Mouse (Mus musculus) frontal cortex, postnatal 25 days (tissue): ENCODE data around the gene Prss43.
A peak's percentile ranks its signal among the peaks of the same experiment; 100 is the strongest.
"Not testable (repeated sequence)": the region's sequence is repeated elsewhere in the genome, so short reads cannot be mapped to it uniquely, and the experiment has no call there.

ENCODE experiments used
- DNase-seq, 2 experiments: peaks; one replicate each; pipeline ENCODE4 v3.0.0; 2022; ENCODE audit warnings: low spot score in 2 of 2

The Prss43 gene

DNA sequence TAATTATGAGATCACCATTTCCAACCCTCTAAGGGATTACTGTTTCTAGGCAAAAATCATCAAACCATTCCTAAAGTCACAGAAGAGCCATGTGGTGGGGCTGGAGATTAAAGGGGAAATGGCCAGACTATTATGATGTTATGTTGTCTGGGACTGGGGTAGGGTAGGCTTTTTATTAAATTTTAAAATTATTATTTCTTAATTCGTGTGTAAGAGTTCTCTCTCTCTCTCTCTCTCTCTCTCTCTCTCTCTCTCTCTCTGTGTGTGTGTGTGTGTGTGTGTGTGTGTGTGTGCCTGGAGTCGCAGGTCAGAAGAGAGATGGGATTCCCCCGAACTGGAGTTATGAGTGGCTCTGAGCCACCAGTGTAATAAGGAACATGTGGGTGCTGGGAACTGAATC is at the start of gene Prss43:
Gene Prss43, plus strand, starts transcription at position 301 of the 400 bp plus-strand sequence.
- no peak for DNase-seq

DNA sequence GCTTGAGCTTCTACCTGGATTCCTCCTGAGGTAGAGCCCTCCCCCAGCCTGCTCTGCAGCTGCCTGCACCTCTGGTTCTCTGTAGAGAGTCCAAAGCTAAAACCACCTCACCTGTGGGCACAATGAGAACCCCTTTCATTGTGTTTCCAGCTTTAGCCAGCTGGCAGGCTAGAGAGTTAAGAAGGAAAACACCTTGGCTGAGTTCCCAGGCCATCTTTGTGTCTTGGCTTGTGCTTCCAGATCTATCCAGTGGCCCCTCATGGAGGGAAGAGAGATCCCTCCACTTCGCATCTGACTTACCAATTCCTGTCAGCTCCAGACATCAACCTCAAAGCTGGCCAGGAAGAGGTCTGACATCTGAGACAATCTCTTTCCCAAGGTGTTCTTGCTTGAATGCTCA is 48.4 kb upstream of the Prss43 start:
- DNase-seq = no peak

DNA sequence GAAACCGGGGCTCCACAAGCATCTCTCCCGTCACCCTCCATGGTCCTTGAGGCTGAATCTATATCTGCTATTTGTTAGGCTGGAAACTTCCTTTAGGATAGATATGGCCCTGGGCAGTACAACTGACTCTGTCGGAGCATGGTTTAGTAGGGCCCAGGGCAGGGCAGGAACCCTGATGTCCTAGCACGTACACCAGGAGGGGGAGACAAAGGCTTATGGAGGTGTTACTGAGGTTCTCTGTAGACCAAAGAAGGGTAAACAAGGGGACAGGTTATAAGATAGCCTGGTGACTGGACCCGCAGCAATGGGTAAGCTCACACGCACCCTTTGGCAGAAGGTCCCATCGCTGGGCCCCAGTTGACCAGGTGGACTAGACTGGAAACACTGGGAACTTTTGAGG is 47.9 kb upstream of the Prss43 start:
- no peak for DNase-seq

DNA sequence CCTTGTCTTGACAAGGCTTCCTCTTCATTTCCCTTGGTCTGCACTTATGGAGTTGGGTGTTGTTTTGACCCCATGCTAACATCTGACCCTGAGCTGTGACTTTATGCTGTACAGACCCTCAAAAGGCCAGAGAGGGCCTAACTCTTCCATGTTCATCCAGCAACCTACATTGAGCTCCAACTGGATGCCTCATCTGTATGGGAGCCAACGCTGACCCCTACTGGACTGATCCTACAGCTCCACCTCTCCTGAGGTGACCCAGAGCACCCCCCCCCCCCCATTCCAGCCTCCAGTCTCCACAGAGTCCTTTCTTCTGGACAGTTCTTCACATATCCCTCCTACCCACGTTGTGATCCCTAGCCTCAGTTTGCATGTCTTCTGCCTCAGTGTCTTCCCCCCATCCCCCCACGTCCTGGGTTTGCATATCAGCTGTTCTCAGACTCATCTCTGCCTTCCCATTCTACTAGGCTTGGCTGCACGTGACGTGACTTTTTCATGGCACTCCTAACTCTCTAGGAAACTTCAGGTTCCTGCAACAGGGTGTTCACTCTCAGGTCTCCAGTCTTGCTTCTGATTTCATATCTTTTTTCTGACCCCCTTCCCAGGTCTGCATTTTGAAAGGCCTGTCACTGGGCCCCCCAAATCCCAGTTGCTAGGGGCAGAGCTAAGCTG is 47.1 kb upstream of the Prss43 start:
- no peak for DNase-seq

DNA sequence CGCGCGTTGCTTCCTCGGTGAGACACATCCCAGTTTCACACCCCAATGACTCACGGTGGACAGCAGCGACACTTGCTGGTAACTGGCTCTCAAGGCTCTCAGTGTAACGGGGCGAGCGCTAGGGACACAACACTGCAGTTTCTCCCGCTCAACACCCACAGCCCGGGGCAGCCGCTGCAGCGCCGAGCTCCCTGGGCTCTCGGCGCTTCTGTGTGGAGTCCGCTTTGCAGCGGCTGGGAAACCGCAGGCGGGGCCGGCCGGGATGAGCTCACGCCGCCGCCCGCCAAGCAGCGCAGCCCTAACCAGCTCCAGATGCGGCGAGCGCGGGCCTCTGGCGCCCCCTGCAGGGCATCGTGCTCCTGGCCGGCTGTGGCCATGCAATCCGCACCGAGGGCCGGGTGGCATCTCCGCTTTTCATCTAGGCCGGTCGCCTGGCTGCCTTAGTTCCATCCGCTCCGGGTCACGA is 45.2 kb upstream of the Prss43 start:
- DNase-seq = peak; percentile 90 to 92

DNA sequence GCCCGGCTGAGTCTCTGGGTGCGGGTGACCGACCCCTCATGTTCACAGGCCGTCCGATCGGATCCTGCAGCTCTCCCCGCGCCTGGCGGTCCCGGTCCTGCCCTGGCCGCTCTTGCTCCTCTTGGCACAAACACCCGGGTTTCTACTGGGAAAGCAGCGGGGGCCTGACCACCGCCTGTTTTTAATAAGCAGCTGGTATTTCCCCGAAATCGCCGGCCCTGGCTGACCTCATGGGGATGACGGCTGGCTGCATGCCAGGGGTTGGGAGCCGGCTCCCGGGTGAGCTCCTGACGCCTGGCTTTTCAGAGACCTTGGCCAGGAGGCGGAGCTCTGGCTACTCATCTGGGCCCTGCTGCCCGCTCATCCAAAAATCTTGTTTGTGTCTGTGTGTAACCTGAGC is 44.8 kb upstream of the Prss43 start:
- DNase-seq = peak; percentile 53 to 64

DNA sequence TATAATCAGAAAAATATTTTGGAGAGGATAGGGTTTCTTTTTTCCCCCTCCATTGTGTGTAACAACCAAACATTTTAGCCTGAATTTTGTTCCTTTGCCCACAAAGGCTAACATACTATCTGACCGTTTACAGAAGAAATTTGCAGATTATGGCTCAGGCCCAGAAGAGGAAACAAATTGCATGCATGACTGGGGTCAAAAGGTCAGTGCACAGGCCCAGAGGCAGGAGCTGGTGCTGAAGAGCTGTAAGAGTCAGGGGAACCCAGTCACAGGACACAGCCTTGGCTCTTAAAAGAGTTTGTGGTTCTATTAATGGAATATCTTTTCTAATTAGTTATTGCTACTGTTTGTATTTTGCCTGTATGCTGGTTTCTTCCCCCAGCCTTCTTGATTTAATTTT is 42.9 kb upstream of the Prss43 start:
- DNase-seq = no peak

DNA sequence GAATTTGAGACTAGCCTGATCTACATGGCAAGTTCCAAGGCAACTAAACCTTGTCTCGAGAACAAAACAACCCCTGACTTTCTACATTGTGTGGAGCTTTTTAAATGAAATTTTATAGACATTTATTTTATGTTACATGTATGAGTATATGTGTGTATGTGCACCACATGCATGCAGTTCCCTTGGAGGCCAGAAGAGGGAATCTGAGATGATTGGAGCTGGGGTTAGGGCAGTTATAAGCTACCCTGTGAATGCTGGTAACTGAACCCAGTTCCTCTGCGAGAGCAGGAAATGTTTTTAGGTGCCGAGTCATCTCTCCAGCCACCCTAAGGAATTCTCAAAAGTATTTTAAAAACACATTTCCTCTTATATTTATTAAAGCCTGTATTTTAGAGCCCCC is 38.3 kb upstream of the Prss43 start:
- DNase-seq = no peak

DNA sequence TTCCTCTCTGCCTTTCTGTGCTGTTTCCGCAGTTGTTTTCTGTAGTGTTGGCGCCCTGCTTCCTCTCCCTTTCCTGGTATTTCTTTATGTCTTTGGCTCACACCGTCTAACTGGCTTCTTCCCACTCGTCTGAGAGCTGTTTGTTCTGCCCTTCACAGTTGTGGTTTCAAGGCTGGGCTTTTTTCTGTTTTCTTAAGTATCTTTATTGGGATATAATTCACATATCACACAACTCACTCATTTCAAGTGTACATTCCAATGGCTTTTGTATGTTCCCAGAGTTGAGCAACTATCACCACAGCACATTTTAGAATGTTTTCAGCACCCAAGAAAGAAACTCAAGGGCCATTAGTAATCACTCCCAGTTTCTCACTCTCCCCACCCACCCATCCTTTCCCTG is 36.0 kb upstream of the Prss43 start:
- DNase-seq = no peak

DNA sequence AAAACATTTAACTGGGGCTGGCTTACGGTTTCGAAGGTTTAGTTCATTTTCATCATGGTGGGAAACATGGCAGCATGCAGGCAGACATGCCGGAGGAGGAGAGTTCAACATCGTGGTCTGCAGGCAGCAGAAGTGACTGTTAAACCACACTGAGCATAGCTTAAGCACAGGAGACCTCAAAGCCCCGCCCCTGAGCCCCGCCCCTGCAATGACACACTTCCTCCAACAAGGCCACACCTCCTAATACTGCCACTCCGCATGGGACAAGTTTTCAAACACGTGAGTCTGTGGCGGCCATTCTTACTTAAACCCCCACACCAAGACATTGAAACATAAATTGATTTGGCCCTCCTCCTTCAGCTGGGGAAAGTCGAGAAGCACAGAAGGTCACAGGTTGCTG is 29.5 kb upstream of the Prss43 start:
- no peak for DNase-seq

DNA sequence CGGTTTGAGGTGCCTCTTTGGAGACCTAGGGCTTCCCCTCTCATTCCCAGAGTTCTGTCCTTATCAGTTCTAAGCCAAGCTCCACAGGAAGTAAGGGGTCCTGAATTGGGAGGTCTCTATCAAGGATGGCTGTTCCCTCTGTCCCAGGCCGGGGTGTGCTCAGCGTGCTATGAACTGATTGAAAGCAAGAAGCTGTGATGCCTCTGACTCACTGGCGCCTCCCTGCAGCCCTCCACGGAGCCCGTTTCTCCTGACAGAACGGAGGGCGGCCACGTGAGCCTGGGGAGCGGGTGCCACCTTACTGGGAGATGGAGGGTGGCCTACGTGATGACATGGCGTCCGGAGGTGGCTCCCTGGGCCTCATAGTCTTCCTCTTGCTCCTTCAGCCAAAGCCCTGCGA is 28.6 kb upstream of the Prss43 start, which contains the start of gene Prss42:
Gene Prss42, plus strand, starts transcription at position 301 of the 400 bp plus-strand sequence.
- DNase-seq = no peak

DNA sequence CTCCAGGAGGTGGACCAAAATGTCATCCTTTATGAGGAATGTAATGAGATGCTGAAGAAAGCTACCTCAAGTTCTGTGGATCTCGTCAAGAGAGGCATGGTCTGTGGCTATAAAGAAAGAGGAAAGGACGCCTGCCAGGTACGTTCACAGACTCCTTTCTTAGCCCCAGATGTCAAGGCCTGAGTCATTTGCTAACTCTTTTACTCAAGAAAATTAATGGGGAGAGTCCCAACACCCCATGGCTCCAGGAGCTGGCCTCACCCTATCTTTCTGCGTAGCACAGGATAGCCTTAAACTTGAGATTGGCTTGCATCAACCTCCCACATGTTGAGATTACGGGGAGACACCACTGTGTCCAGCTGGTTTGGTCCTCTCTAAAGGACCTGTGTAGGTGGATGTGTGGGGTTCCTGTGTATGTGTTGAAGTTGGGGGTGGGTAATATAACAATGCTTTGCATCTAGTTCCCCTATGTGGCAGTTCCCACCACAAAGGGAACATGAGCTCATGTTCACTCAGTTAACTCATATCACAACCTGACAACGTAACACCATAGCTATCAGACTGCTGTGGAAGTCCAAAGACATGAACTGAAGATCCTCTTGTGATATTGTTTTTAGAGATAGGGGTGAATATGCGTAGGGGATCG is 25.5 kb upstream of the Prss43 start:
- no peak for DNase-seq

DNA sequence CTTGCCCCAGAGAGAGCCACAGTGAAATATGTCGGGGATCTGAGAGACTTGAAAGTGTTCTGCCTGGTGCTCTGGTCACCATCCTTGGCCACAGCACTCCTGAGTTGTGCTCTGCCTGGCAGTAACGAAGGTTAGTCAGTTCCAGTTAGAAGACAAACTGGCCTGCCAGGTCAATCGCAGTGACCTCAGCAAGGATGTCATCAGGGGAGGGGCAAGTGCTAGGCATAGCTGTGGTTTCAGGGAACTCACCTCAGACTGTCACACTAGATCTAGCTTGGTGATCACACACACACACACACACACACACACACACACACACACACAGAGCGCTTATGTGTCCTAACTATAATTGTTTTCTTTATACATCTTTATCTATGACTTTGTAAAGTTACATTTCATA is 23.2 kb upstream of the Prss43 start:
- no peak for DNase-seq

DNA sequence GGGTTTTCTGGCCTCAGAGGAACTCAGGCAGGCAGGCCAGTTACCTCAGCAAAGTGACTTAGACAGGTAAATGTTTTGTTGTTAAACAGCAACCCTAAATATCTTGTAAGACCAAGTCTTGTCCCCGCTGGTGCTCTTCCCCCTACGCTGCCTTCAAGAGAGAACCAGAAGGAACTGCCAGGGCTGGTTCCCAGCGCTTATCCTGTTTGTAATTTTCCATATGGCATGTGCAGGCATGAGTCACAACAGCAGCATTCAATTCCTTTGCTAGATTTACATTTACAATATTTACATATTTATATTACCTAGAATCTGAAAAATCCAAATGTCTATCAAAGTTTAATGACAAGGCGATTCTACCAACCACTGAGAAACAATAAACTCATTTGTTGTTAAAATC is 16.4 kb upstream of the Prss43 start:
- no peak for DNase-seq

DNA sequence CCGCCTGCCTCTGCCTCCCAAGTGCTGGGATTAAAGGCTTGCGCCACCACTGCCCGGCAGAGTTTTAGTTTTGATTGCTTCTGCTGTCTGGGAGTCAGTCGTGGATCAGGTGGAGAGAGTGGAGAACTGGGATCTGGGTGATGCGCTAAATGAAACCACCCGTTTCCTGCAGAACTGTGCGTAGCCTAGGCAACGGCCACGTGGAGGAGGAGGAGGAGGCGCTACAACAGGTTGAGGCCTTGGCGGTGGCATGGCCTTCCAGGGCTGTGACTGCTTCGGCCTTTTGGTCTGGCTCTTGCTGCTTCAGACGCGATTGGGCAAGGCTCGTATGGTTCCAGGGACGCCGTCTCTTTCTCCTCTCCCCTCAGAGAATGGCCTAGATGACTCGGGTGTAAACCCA is 12.7 kb upstream of the Prss43 start, which contains the start of gene Prss44:
Gene Prss44, plus strand, starts transcription at position 206 of the 400 bp plus-strand sequence.
- DNase-seq = no peak

DNA sequence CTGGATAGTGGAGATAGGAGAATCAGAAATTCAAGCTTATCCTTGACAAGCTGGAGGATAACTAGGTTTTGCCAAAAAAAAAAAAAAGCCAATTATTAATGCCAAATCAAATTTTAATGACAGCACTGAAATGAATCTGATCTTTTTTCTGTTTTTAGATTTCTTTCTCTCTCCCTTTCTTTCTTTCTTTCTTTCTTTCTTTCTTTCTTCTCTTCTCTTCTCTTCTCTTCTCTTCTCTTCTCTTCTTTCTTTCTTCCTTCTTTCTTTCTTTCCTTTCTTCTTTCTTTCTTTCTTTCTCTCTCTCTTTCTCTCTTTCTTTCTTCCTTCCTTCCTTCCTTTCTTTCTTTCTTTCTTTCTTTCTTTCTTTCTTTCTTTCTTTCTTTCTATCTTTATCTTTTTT is 5.9 kb upstream of the Prss43 start:
- not testable (repeated sequence) for DNase-seq

DNA sequence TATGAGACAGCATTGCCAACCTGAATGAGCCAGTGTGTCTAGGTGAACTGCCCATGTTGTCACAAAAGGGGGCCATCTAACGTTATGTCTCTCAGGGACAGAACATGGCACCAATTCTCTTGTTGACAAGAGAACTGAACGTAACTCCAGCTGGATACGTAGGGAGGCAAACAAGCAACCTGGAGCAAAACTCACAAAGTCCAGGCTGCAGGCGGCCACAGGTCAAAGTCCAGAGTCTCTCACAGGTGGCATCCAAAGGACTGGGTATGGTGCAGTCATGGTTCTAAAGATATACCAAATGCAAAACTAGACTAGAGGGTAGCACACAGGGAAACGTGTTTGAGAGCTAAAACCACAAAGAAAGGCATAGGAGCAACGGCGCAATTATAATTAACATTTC is 5.1 kb upstream of the Prss43 start:
- DNase-seq = no peak

DNA sequence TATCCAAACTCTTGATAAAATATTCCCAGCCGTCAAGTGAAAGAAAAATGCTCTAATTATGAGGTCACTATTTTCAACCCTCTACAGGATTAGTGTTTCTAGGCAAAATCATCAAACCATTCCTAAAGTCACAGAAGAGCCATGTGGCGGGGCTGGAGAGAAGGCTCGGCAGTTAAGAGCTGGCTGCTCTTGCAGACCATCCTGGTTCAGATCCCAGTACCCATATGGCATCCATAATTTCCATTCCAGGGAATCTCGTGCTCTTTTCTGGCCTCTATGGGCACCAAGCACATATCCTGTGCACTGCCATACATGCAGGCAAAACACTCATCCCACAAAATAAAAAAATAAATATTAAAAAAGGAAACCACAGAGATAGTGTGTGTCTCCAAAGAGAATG is 1.1 kb upstream of the Prss43 start:
- no peak for DNase-seq

DNA sequence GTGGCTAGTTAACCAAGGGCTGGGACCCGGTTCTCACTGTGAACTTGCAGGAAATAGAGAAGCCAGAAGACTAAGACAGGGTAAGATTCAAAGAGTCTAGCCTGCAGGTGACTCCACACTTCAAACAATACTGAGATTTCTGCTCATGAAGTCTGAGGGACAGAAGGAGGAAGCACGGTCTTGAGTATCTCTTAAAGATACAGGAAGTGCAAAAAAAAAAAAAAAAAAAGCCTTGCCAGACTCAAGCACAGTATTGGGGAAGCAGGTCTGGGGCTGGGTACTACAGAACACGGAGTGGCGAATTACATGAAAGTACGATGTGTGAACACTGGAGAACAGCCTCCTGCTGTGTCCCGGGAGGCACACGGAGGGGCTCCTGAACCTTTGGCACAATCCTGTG is 658 bp upstream of the Prss43 start:
- DNase-seq = no peak

DNA sequence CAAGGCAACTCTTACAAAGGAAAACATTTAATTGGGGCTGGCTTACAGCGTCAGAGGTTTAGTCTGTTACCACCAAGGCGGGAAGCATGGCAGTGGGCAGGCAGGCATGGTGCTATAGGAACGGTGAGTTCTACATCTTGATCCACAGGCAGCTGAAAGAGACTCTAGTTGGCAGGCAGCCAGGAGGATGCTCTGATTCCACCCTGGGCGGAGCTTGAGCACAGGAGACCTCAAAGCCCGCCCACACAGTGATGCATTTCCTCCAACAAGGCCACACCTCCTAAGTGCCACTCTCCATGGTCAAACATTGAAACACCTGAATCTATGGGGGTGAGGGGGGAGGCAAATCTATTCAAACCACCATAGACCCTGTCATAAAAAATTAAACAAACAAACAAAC is 6.5 kb downstream of the Prss43 start:
- no peak for DNase-seq

DNA sequence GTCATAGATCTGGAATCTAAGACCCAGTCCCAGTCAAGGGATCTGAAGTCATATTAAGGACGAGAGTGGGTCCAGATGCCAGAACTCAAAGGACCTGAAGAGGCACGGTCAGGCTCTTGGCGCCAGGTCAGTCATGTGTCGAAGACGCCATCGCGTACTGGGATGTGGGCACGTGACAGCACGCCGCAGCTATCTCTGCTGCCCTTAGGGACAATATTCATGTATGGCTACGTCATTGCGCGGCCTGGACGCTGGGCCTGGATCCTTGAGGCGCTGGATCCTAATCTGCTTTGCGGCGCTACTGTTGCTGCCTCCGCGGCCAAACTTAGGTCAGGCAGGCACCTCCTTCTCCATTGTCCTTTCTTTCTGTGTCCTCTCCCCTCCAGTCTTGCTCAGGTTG is 7.9 kb downstream of the Prss43 start, which contains the start of gene Prss45:
Gene Prss45, plus strand, starts transcription at position 178 of the 400 bp plus-strand sequence.
- no peak for DNase-seq

DNA sequence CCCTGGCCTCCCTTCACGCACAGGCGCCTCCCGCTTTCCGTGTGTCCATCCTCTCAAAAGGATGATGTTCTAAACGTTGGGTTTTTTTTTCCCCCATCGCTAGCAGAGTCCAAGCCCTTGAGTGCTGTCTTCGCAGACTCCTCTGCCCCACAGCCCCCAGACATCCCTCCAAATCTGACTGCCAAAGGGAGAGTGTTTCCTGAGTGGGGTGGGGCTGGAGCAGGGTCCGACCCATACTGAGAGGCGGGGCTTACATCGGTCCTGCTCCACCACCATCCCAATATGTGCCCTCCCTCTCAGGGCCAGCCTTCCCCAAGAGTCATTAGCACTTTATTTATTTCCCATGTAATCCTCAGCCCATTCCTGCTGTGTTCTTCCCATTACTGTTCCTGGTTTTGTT is 8.5 kb downstream of the Prss43 start:
- no peak for DNase-seq

DNA sequence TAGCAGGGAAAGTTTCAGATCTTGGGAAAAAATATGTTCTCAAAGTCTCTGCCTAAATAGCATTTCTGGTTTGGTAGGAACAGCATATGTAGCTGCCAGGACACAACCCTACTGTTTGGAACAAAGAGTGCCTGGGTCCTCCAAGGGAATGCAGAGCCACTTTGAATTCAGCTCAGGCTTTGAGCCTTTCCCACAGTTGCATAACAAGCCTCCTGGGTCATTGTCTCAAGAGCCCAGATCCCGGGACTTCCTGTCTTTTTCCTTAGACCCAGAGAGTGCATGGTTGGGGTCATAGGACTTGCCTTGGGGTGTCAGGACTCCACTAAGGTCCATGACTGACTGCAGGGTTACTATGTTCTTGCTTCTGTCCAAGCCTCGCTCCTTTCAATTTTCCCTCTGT is 9.6 kb downstream of the Prss43 start:
- no peak for DNase-seq
